Mouse (Mus musculus): ENCODE measurements at regions not wholly inside any gene's neighbourhood (a gene's known extent, or its start where the extent isn't known, plus 50 kb on each side); places are given as distances from the start of the nearest gene placed in this dataset.

GRCm38 (mm10) chr14:64511300-64511699 lies 407.2 kb downstream of the Prss52 start:
- no peaks in the 10 kb centered on the region for H3K9me3 ChIP-seq (ENCODE audit: control insufficient read depth, low read length)
- ATAC-seq = no peak
- no peaks in the 10 kb centered on the region for H3K27me3 ChIP-seq (replicated peaks; ENCODE audit: control insufficient read depth, insufficient read depth, low read length)
- no peak overlapping the region for H3K9ac ChIP-seq (ENCODE audit: low read depth, low read length)
- no peak overlapping the region for H3K4me2 ChIP-seq (ENCODE audit: low read length)
- no peak overlapping the region for H3K4me3 ChIP-seq (ENCODE audit: low read length)
- no peak overlapping the region for H3K27ac ChIP-seq (ENCODE audit: low read depth, low read length)
- WGBS = 88% methylated on average over 7 of the region's 7 CpGs
- 0 out of 2 replicates have a peak, but pooled peaks cover 2% of the 10 kb centered on the region for H3K4me1 ChIP-seq (ENCODE audit: control insufficient read depth, insufficient read depth, low read depth, low read length)
- H3K36me3 ChIP-seq (ENCODE audit: control insufficient read depth, insufficient read depth, low read length) = no peaks in the 10 kb centered on the region

DNA sequence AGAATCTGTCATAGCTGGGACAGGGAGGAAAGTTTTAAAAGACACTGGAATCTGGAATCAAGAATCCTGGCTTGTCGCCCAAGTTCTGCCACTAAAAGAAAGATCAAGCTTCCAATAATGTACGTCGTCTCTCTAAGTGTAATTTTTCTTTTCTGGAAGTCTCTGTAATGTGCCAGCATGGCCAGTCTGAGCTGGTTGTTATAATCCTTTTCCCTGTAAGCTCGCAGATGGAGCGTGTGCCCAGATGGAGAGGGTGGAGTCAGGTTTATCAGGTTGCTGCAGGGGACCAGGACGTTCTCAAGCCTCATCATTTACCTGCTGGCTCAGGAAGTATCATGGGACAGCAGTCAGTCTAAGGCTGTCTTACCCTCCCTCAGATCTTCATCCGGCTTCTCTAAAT lies 408.6 kb downstream of the Prss52 start:
- Histone ChIP-seq H3K4me1 (ENCODE audit: control insufficient read depth, insufficient read depth, low read depth, low read length) (0 out of 2 replicates have a peak, but pooled peaks cover 2% of the 10 kb centered on the region), H3K27ac (ENCODE audit: low read depth, low read length) (peak overlapping the region; percentile 14; the same call in 1 of the 2 replicates), H3K9me3 (ENCODE audit: control insufficient read depth, low read length) (no peaks in the 10 kb centered on the region), H3K4me3 (ENCODE audit: low read length) (no peak overlapping the region), H3K9ac (ENCODE audit: low read depth, low read length) (no peak overlapping the region), H3K4me2 (ENCODE audit: low read length) (no peak overlapping the region), H3K27me3 (replicated peaks; ENCODE audit: control insufficient read depth, insufficient read depth, low read length) (no peaks in the 10 kb centered on the region), H3K36me3 (ENCODE audit: control insufficient read depth, insufficient read depth, low read length) (no peaks in the 10 kb centered on the region)
- peak; percentile 54; the same call in 1 of the 2 replicates for ATAC-seq
- 57% methylated on average over 7 of the region's 7 CpGs for WGBS

- 0 out of 2 replicates have a peak, but pooled peaks cover 2% of the 10 kb centered on the region for H3K4me1 ChIP-seq (ENCODE audit: control insufficient read depth, insufficient read depth, low read depth, low read length)
- no peak overlapping the region for H3K9ac ChIP-seq (ENCODE audit: low read depth, low read length)
- no peaks in the 10 kb centered on the region for H3K9me3 ChIP-seq (ENCODE audit: control insufficient read depth, low read length)
- no peak overlapping the region for H3K4me2 ChIP-seq (ENCODE audit: low read length)
- no peak overlapping the region for H3K27ac ChIP-seq (ENCODE audit: low read depth, low read length)
- WGBS = 68% methylated on average over 7 of the region's 7 CpGs
- H3K27me3 ChIP-seq (replicated peaks; ENCODE audit: control insufficient read depth, insufficient read depth, low read length) = no peaks in the 10 kb centered on the region
- no peak for ATAC-seq
- no peak overlapping the region for H3K4me3 ChIP-seq (ENCODE audit: low read length)
- no peaks in the 10 kb centered on the region for H3K36me3 ChIP-seq (ENCODE audit: control insufficient read depth, insufficient read depth, low read length)
Observed at GRCm38 (mm10) chr14:64517584-64518195, 413.6 kb downstream of the Prss52 start.

DNA sequence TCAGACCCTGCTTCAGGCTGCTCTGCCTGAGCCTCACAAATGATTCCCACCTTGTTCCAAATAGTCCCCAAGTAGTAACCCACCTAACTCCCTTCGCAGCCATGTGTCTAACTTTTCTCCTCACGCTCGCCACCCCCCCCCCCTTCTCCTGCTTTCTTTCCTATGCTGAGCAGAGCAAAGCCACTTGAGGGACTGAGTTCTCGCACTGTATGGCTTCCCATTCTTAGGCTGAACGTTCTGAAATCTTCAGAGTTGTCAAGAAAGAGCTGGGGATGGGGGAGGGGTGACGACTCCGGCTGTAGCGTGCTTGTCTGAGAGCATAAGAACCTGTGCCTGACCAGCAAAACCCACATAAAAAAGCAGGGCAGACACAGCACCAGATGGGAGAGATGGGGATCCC lies 420.6 kb downstream of the Prss52 start:
- Histone ChIP-seq H3K27me3 (replicated peaks; ENCODE audit: control insufficient read depth, insufficient read depth, low read length) (no peaks in the 10 kb centered on the region), H3K36me3 (ENCODE audit: control insufficient read depth, insufficient read depth, low read length) (no peaks in the 10 kb centered on the region), H3K9me3 (ENCODE audit: control insufficient read depth, low read length) (no peaks in the 10 kb centered on the region), H3K4me3 (ENCODE audit: low read length) (no peak overlapping the region), H3K4me1 (ENCODE audit: control insufficient read depth, insufficient read depth, low read depth, low read length) (peaks cover 4% of the 10 kb centered on the region), H3K9ac (ENCODE audit: low read depth, low read length) (no peak overlapping the region), H3K27ac (ENCODE audit: low read depth, low read length) (no peak overlapping the region), H3K4me2 (ENCODE audit: low read length) (no peak overlapping the region)
- 43% methylated on average over 8 of the region's 8 CpGs for whole genome bisulfite sequencing
- ATAC-seq = 0 out of 2 replicates have a peak, but pooled peaks have one; percentile 20

GRCm38 (mm10) chr14:64525302-64526078 lies 421.4 kb downstream of the Prss52 start:
- no peak overlapping the region for H3K4me3 ChIP-seq (ENCODE audit: low read length)
- no peak overlapping the region for H3K4me2 ChIP-seq (ENCODE audit: low read length)
- no peaks in the 10 kb centered on the region for H3K9me3 ChIP-seq (ENCODE audit: control insufficient read depth, low read length)
- no peak overlapping the region for H3K9ac ChIP-seq (ENCODE audit: low read depth, low read length)
- no peak overlapping the region for H3K27ac ChIP-seq (ENCODE audit: low read depth, low read length)
- H3K36me3 ChIP-seq (ENCODE audit: control insufficient read depth, insufficient read depth, low read length) = no peaks in the 10 kb centered on the region
- H3K27me3 ChIP-seq (replicated peaks; ENCODE audit: control insufficient read depth, insufficient read depth, low read length) = no peaks in the 10 kb centered on the region
- WGBS = 68% methylated on average over 10 of the region's 10 CpGs
- no peak for ATAC-seq
- peaks cover 4% of the 10 kb centered on the region for H3K4me1 ChIP-seq (ENCODE audit: control insufficient read depth, insufficient read depth, low read depth, low read length)

- H3K27me3 ChIP-seq (replicated peaks; ENCODE audit: control insufficient read depth, insufficient read depth, low read length) = no peaks in the 10 kb centered on the region
- H3K9me3 ChIP-seq (ENCODE audit: control insufficient read depth, low read length) = no peaks in the 10 kb centered on the region
- H3K36me3 ChIP-seq (ENCODE audit: control insufficient read depth, insufficient read depth, low read length) = no peaks in the 10 kb centered on the region
- ATAC-seq = no peak
- H3K9ac ChIP-seq (ENCODE audit: low read depth, low read length) = no peak overlapping the region
- no peak overlapping the region for H3K4me3 ChIP-seq (ENCODE audit: low read length)
- no peak overlapping the region for H3K27ac ChIP-seq (ENCODE audit: low read depth, low read length)
- H3K4me1 ChIP-seq (ENCODE audit: control insufficient read depth, insufficient read depth, low read depth, low read length) = peaks cover 18% of the 10 kb centered on the region
- WGBS = 66% methylated on average over 3 of the region's 3 CpGs
- no peak overlapping the region for H3K4me2 ChIP-seq (ENCODE audit: low read length)
Observed at GRCm38 (mm10) chr14:64530541-64530940, 426.5 kb downstream of the Prss52 start.

- H3K9me3 ChIP-seq (ENCODE audit: control insufficient read depth, low read length) = no peaks in the 10 kb centered on the region
- no peak overlapping the region for H3K4me2 ChIP-seq (ENCODE audit: low read length)
- H3K27me3 ChIP-seq (replicated peaks; ENCODE audit: control insufficient read depth, insufficient read depth, low read length) = no peaks in the 10 kb centered on the region
- 55% methylated on average over 7 of the region's 7 CpGs for WGBS
- H3K4me1 ChIP-seq (ENCODE audit: control insufficient read depth, insufficient read depth, low read depth, low read length) = peaks cover 15% of the 10 kb centered on the region
- no peak overlapping the region for H3K9ac ChIP-seq (ENCODE audit: low read depth, low read length)
- H3K36me3 ChIP-seq (ENCODE audit: control insufficient read depth, insufficient read depth, low read length) = no peaks in the 10 kb centered on the region
- no peak for ATAC-seq
- H3K27ac ChIP-seq (ENCODE audit: low read depth, low read length) = no peak overlapping the region
- H3K4me3 ChIP-seq (ENCODE audit: low read length) = no peak overlapping the region
Observed at GRCm38 (mm10) chr14:64531221-64531949, 427.3 kb downstream of the Prss52 start.

GRCm38 (mm10) chr14:64532351-64532750 lies 428.3 kb downstream of the Prss52 start:
- no peak overlapping the region for H3K4me3 ChIP-seq (ENCODE audit: low read length)
- H3K9ac ChIP-seq (ENCODE audit: low read depth, low read length) = no peak overlapping the region
- H3K9me3 ChIP-seq (ENCODE audit: control insufficient read depth, low read length) = no peaks in the 10 kb centered on the region
- no peaks in the 10 kb centered on the region for H3K36me3 ChIP-seq (ENCODE audit: control insufficient read depth, insufficient read depth, low read length)
- WGBS = 90% methylated on average over 5 of the region's 5 CpGs
- no peak overlapping the region for H3K4me2 ChIP-seq (ENCODE audit: low read length)
- no peak overlapping the region for H3K27ac ChIP-seq (ENCODE audit: low read depth, low read length)
- ATAC-seq = no peak
- H3K27me3 ChIP-seq (replicated peaks; ENCODE audit: control insufficient read depth, insufficient read depth, low read length) = no peaks in the 10 kb centered on the region
- H3K4me1 ChIP-seq (ENCODE audit: control insufficient read depth, insufficient read depth, low read depth, low read length) = peaks cover 15% of the 10 kb centered on the region

- peaks cover 15% of the 10 kb centered on the region for H3K4me1 ChIP-seq (ENCODE audit: control insufficient read depth, insufficient read depth, low read depth, low read length)
- H3K27me3 ChIP-seq (replicated peaks; ENCODE audit: control insufficient read depth, insufficient read depth, low read length) = no peaks in the 10 kb centered on the region
- H3K36me3 ChIP-seq (ENCODE audit: control insufficient read depth, insufficient read depth, low read length) = no peaks in the 10 kb centered on the region
- no peaks in the 10 kb centered on the region for H3K9me3 ChIP-seq (ENCODE audit: control insufficient read depth, low read length)
- no peak overlapping the region; the same call in 1 of the 2 replicates for H3K4me2 ChIP-seq (ENCODE audit: low read length)
- peak overlapping the region; percentile 77 for H3K27ac ChIP-seq (ENCODE audit: low read depth, low read length)
- peak; percentile 84 for ATAC-seq
- no peak overlapping the region for H3K4me3 ChIP-seq (ENCODE audit: low read length)
- peak overlapping the region; percentile 32; the same call in 1 of the 2 replicates for H3K9ac ChIP-seq (ENCODE audit: low read depth, low read length)
- 10% methylated on average over 7 of the region's 7 CpGs for WGBS
Observed at GRCm38 (mm10) chr14:64533591-64534151, 429.6 kb downstream of the Prss52 start.

Measured in hindbrain, embryonic 16.5 days (tissue).